ENCODE assay signal across 9 mouse cellular contexts in the genomic region with DNA sequence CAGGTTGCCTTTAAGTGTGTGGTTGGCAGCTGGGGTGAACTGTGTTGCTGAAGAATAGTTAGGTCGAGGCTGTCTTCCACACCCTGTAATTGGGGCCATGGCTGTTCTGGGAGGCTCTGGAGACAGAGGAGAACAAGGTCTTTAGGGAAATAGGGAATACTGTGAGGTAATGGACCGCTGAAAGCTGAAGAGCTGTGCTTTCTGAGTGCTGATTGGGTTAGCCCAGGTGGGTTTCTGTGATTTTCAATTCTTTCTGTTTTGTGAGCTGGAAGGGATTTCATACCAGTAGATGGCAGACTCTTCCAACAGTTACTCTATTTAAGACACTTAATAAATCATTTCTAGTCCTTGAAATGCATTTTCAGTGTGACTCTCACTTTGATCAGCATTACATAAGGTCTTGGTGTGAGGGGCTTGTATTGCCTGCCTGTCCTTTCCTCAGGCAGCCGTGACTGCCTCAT. TPM values are rescaled to one million over a fixed set of nuclear protein-coding genes. Genes with fewer than 3 reads are reported as not detected.
DNase-seq lines count a peak whose midpoint lies in the region; ATAC-seq and TF ChIP-seq lines count a peak whose summit lies in the region.
"Had no signal": no experiment of that assay in that cellular context is flagged by ENCODE, and none has a peak within 500 bp of the region (broad histone marks: within the 10 kb centered on the region; RNA-seq: fewer than 3 reads in every experiment).

No protein-coding gene starts in this region.

- no peaks in the 10 kb centered on the region for H3K9me3 ChIP-seq in kidney, embryonic 14.5 days (ENCODE audit: control insufficient read depth, low read length)
- H3K9me3 ChIP-seq in embryonic facial prominence, embryonic 14.5 days (ENCODE audit: control insufficient read depth, low read length) = no peaks in the 10 kb centered on the region
- H3K9me3 ChIP-seq in limb, embryonic 14.5 days (ENCODE audit: control insufficient read depth, low read length) = no peaks in the 10 kb centered on the region
- H3K9me3 ChIP-seq in heart, embryonic 12.5 days (replicated peaks) = no peaks in the 10 kb centered on the region

- no peaks in the 10 kb centered on the region for H3K4me1 ChIP-seq in kidney, embryonic 14.5 days (ENCODE audit: control insufficient read depth, insufficient read depth, low read length)
- no peaks in the 10 kb centered on the region for H3K4me1 ChIP-seq in embryonic facial prominence, embryonic 14.5 days (ENCODE audit: control insufficient read depth, insufficient read depth, low read length)
- H3K4me1 ChIP-seq in limb, embryonic 14.5 days (ENCODE audit: control insufficient read depth, insufficient read depth, low read length) = peaks cover 2% of the 10 kb centered on the region; the same call in 1 of the 2 replicates
- no peaks in the 10 kb centered on the region for H3K4me1 ChIP-seq in heart, embryonic 12.5 days (replicated peaks)

- peak; percentile 39; the same call in 1 of the 2 replicates for ATAC-seq in kidney, embryonic 14.5 days (ENCODE audit: low FRiP score, low TSS enrichment)
- no peak for ATAC-seq in Patski
- ATAC-seq in embryonic facial prominence, embryonic 14.5 days (ENCODE audit: low read depth) = peak; percentile 68; the same call in 1 of the 2 replicates
- ATAC-seq in limb, embryonic 14.5 days (ENCODE audit: low FRiP score, low read depth) = peak; percentile 41; the same call in 1 of the 2 replicates
- no peak for ATAC-seq in heart, embryonic 12.5 days (ENCODE audit: insufficient number of reproducible peaks, low FRiP score)

- H3K4me3 ChIP-seq in kidney, embryonic 14.5 days (ENCODE audit: low read length) = no peak overlapping the region
- H3K4me3 ChIP-seq in embryonic facial prominence, embryonic 14.5 days (ENCODE audit: low read depth, low read length) = no peak overlapping the region
- H3K4me3 ChIP-seq in limb, embryonic 14.5 days (replicated peaks; ENCODE audit: low read length) = no peak overlapping the region
- no peak overlapping the region for H3K4me3 ChIP-seq in heart, embryonic 12.5 days

- no peak overlapping the region for H3K9ac ChIP-seq in kidney, embryonic 14.5 days (ENCODE audit: low read depth, low read length)
- no peak overlapping the region for H3K9ac ChIP-seq in embryonic facial prominence, embryonic 14.5 days (ENCODE audit: low read depth, low read length)
- no peak overlapping the region for H3K9ac ChIP-seq in limb, embryonic 14.5 days (ENCODE audit: low read depth, low read length, severe bottlenecking)
- no peak overlapping the region for H3K9ac ChIP-seq in heart, embryonic 12.5 days

- CTCF ChIA-PET in Patski (lab: Charles Lee) = interaction anchor here (1.7 kb wide), 1 partner anchor 20 kb away, joined by 6 read pairs; no protein-coding TSS in a partner anchor

- H3K27me3 ChIP-seq in kidney, embryonic 14.5 days (ENCODE audit: control insufficient read depth, insufficient read depth, low read length) = no peaks in the 10 kb centered on the region
- no peaks in the 10 kb centered on the region for H3K27me3 ChIP-seq in Patski
- H3K27me3 ChIP-seq in embryonic facial prominence, embryonic 14.5 days (replicated peaks; ENCODE audit: control insufficient read depth, insufficient read depth, low read length) = no peaks in the 10 kb centered on the region
- no peaks in the 10 kb centered on the region for H3K27me3 ChIP-seq in limb, embryonic 14.5 days (ENCODE audit: control insufficient read depth, insufficient read depth, low read length)
- no peaks in the 10 kb centered on the region for H3K27me3 ChIP-seq in heart, embryonic 12.5 days (replicated peaks)

- 39% methylated on average over 3 of the region's 3 CpGs for WGBS in kidney, embryonic 14.5 days
- 44% methylated on average over 3 of the region's 3 CpGs for WGBS in embryonic facial prominence, embryonic 14.5 days
- 29% methylated on average over 3 of the region's 3 CpGs for WGBS in limb, embryonic 14.5 days
- WGBS in heart, embryonic 12.5 days = 68% methylated on average over 3 of the region's 3 CpGs

- no peak for TF ChIP-seq POLR2A in limb, embryonic 14.5 days (IDR thresholded peaks at IDR 0.05; ENCODE audit: borderline replicate concordance, extremely low read depth, insufficient read depth, insufficient read length)

- POLR2A ChIA-PET in Patski (lab: Charles Lee) = interaction anchor here (1.2 kb wide), 1 partner anchor 12 kb away, joined by 3 read pairs; no protein-coding TSS in a partner anchor

- H3K36me3 ChIP-seq in kidney, embryonic 14.5 days (ENCODE audit: control insufficient read depth, insufficient read depth, low read length) = peaks cover 3% of the 10 kb centered on the region; the same call in 1 of the 2 replicates
- peaks cover 13% of the 10 kb centered on the region for H3K36me3 ChIP-seq in embryonic facial prominence, embryonic 14.5 days (ENCODE audit: control insufficient read depth, insufficient read depth, low read length)
- peaks cover 31% of the 10 kb centered on the region for H3K36me3 ChIP-seq in limb, embryonic 14.5 days (ENCODE audit: control insufficient read depth, insufficient read depth, low read length)
- H3K36me3 ChIP-seq in heart, embryonic 12.5 days = peaks cover 13% of the 10 kb centered on the region; the same call in 1 of the 2 replicates

- in situ Hi-C loops in Patski (cut with MboI; ENCODE audit: low pct_unique_long_range_greater_than_20kb) = no loop called here

- TF ChIP-seq CTCF in Patski (IDR thresholded peaks at IDR 0.05) = peak; percentile 27

- H3K27ac ChIP-seq in kidney, embryonic 14.5 days (ENCODE audit: low read depth, low read length) = no peak overlapping the region
- H3K27ac ChIP-seq in embryonic facial prominence, embryonic 14.5 days (replicated peaks; ENCODE audit: low read depth, low read length) = no peak overlapping the region
- no peak overlapping the region for H3K27ac ChIP-seq in limb, embryonic 14.5 days (replicated peaks; ENCODE audit: low read depth, low read length)
- no peak overlapping the region for H3K27ac ChIP-seq in heart, embryonic 12.5 days (ENCODE audit: poor library complexity, severe bottlenecking)

- no peak for DNase-seq in kidney, adult 9 months
- no peak for DNase-seq in Patski (ENCODE audit: low read depth, low spot score)
- DNase-seq in embryonic facial prominence, embryonic 14.5 days (ENCODE audit: low spot score) = peak; percentile 48
- peak; percentile 26 for DNase-seq in limb, embryonic 14.5 days (ENCODE audit: low spot score)
- DNase-seq in cerebellum, adult 11-12 months = no peak
- DNase-seq: heart, postnatal 36 days; lung, postnatal 14 days had no signal

- H3K4me2 ChIP-seq in kidney, embryonic 14.5 days (replicated peaks; ENCODE audit: low read depth, low read length) = no peak overlapping the region
- H3K4me2 ChIP-seq in embryonic facial prominence, embryonic 14.5 days (ENCODE audit: low read depth, low read length) = no peak overlapping the region
- H3K4me2 ChIP-seq in limb, embryonic 14.5 days (replicated peaks; ENCODE audit: low read depth, low read length, severe bottlenecking) = no peak overlapping the region
- H3K4me2 ChIP-seq in heart, embryonic 12.5 days = no peak overlapping the region

RNA-seq across cellular contexts. Expression of a gene that starts 24.5 kb away (rescaled TPM):
- 11.7 and 18.3 TPM in 2 replicates for polyA plus RNA-seq in kidney, embryonic 14.5 days (2014; fragmentation: Nextera tagmentation; extraction: Ambion mirVana)
- 16.1 TPM for polyA plus RNA-seq in Patski (2021)
- polyA plus RNA-seq in embryonic facial prominence, embryonic 14.5 days (2014; fragmentation: Nextera tagmentation; extraction: Ambion mirVana) = 20.9 and 22.3 TPM in 2 replicates
- polyA plus RNA-seq in limb, embryonic 14.5 days (2012; rRNA removed) = 21.1 and 23.6 TPM in 2 replicates
- 18.9 and 19.0 TPM in 2 replicates for polyA plus RNA-seq in limb, embryonic 14.5 days (2014; fragmentation: Nextera tagmentation; extraction: Ambion mirVana)
- polyA plus RNA-seq in heart, embryonic 12.5 days (2016; fragmentation: Nextera tagmentation; extraction: Ambion mirVana) = 10.9 and 11.5 TPM in 2 replicates

RNA-seq across cellular contexts. Expression of a gene that starts 44.4 kb away (rescaled TPM):
- polyA plus RNA-seq in kidney, embryonic 14.5 days (2014; fragmentation: Nextera tagmentation; extraction: Ambion mirVana) = 132 and 179 TPM in 2 replicates
- 165 TPM for polyA plus RNA-seq in Patski (2021)
- 128 and 148 TPM in 2 replicates for polyA plus RNA-seq in embryonic facial prominence, embryonic 14.5 days (2014; fragmentation: Nextera tagmentation; extraction: Ambion mirVana)
- 36.8 and 62.8 TPM in 2 replicates for polyA plus RNA-seq in limb, embryonic 14.5 days (2012; rRNA removed)
- polyA plus RNA-seq in limb, embryonic 14.5 days (2014; fragmentation: Nextera tagmentation; extraction: Ambion mirVana) = 135 and 145 TPM in 2 replicates
- 97.4 and 102 TPM in 2 replicates for polyA plus RNA-seq in heart, embryonic 12.5 days (2016; fragmentation: Nextera tagmentation; extraction: Ambion mirVana)

Comparison
In these comparisons a context has a peak if more than half of its experiments do, and no peak if none do; other contexts are left out.
1. ATAC-seq: peak in kidney, embryonic 14.5 days (single experiment), embryonic facial prominence, embryonic 14.5 days (single experiment) and limb, embryonic 14.5 days (single experiment); none in Patski (single experiment) and heart, embryonic 12.5 days (single experiment).
2. DNase-seq: peak in embryonic facial prominence, embryonic 14.5 days (single experiment) and limb, embryonic 14.5 days (single experiment); none in kidney, adult 9 months (single experiment), Patski (single experiment) and cerebellum, adult 11-12 months (single experiment).